Mouse (Mus musculus): ENCODE results near the gene Slc7a3. TPM values are rescaled to one million over a fixed set of nuclear protein-coding genes. Genes with fewer than 3 reads are reported as not detected.

Gene Slc7a3
- polyA plus RNA-seq (2012; rRNA removed): 2.9 and 3.0 TPM in 2 replicates

DNA sequence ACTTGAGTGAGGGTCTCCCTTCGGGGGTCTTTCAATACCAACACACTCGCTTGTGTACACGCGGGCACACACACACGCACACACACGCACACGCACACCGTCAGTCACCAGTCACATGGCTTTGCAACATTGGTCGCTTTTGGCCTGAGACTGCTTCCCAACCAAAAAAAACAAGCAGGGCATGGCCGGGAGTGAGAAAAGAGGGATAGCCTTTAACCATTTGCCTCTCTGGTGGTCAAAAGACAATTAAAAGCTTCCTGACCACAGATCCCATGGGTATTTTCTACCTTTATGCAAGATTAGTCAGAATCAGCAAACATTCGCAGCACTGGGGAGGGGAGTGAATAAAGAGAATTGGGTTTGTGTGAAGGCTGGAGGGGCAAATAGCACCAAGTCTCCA is at the start of gene Slc7a3:
TSS of gene Slc7a3 (minus strand) at position 101 of the 400 bp plus-strand sequence.

GRCm38 (mm10) chrX:101059541-101059940 is 26.3 kb downstream of the Slc7a3 start, which contains the start of gene Tex11:
Gene Tex11 (minus strand): TSS chrX:101059667.

Other genes starting within 250 kb of the Slc7a3 start
- 0.01 TPM in 1 of 2 replicates, not detected in the other for gene Tex11, start 26.4 kb downstream of the Slc7a3 start, polyA plus RNA-seq (2012; rRNA removed)
- 57.4 and 58.9 TPM in 2 replicates for gene Snx12, start 136.5 kb upstream of the Slc7a3 start, polyA plus RNA-seq (2012; rRNA removed)
- gene Foxo4, start 168.5 kb upstream of the Slc7a3 start, polyA plus RNA-seq (2012; rRNA removed): 13.2 and 16.4 TPM in 2 replicates
- 0.14 TPM in 1 of 2 replicates, not detected in the other for gene Gm614, start 178.0 kb upstream of the Slc7a3 start, polyA plus RNA-seq (2012; rRNA removed)
- 5.3 and 7.4 TPM in 2 replicates for gene Il2rg, start 182.2 kb upstream of the Slc7a3 start, polyA plus RNA-seq (2012; rRNA removed)
- not detected in 2 replicates for gene Gm20489, start 183.0 kb upstream of the Slc7a3 start, polyA plus RNA-seq (2012; rRNA removed)
- 62.7 and 79.2 TPM in 2 replicates for gene Med12, start 188.0 kb upstream of the Slc7a3 start, polyA plus RNA-seq (2012; rRNA removed)
- 34.2 and 36.0 TPM in 2 replicates for gene Nlgn3, start 213.1 kb upstream of the Slc7a3 start, polyA plus RNA-seq (2012; rRNA removed)

Measured in central nervous system, embryonic 14 days (tissue).